Mouse (Mus musculus): Measurements from ENCODE around the gene Hivep3.
A peak's percentile ranks its signal among the peaks of the same experiment; 100 is the strongest.

Hivep3 gene

GRCm38 (mm10) chr4:119948406-119948805 lies 214.8 kb downstream of the Hivep3 start:
- DNase-seq (ENCODE audit: low read depth, low spot score) = no peak

- peak; percentile 83 for DNase-seq (ENCODE audit: low read depth, low spot score)
Observed at GRCm38 (mm10) chr4:119948922-119949614, 215.5 kb downstream of the Hivep3 start.

- peak; percentile 91 for DNase-seq (ENCODE audit: low read depth, low spot score)
Observed at GRCm38 (mm10) chr4:119950181-119950580, 216.6 kb downstream of the Hivep3 start.

- no peak for DNase-seq (ENCODE audit: low read depth, low spot score)
Observed at GRCm38 (mm10) chr4:119951081-119951480, 217.5 kb downstream of the Hivep3 start.

- DNase-seq (ENCODE audit: low read depth, low spot score) = no peak
Observed at GRCm38 (mm10) chr4:119955008-119955407, 221.4 kb downstream of the Hivep3 start.

- no peak for DNase-seq (ENCODE audit: low read depth, low spot score)
Observed at GRCm38 (mm10) chr4:119957970-119958369, 224.4 kb downstream of the Hivep3 start.

- DNase-seq (ENCODE audit: low read depth, low spot score) = no peak
Observed at GRCm38 (mm10) chr4:119959293-119959692, 225.7 kb downstream of the Hivep3 start.

GRCm38 (mm10) chr4:119959873-119960272 lies 226.3 kb downstream of the Hivep3 start:
- DNase-seq (ENCODE audit: low read depth, low spot score) = no peak

- no peak for DNase-seq (ENCODE audit: low read depth, low spot score)
Observed at GRCm38 (mm10) chr4:119960523-119960922, 226.9 kb downstream of the Hivep3 start.

GRCm38 (mm10) chr4:119961164-119961563 lies 227.6 kb downstream of the Hivep3 start:
- DNase-seq (ENCODE audit: low read depth, low spot score) = no peak

GRCm38 (mm10) chr4:119962066-119962465 lies 228.5 kb downstream of the Hivep3 start:
- DNase-seq (ENCODE audit: low read depth, low spot score) = no peak

GRCm38 (mm10) chr4:119966105-119967072 lies 232.8 kb downstream of the Hivep3 start:
- DNase-seq (ENCODE audit: low read depth, low spot score) = peak; percentile 86

- DNase-seq (ENCODE audit: low read depth, low spot score) = no peak
Observed at GRCm38 (mm10) chr4:119967073-119967608, 233.6 kb downstream of the Hivep3 start.

GRCm38 (mm10) chr4:119967636-119968035 lies 234.1 kb downstream of the Hivep3 start:
- DNase-seq (ENCODE audit: low read depth, low spot score) = no peak

- peak; percentile 90 for DNase-seq (ENCODE audit: low read depth, low spot score)
Observed at GRCm38 (mm10) chr4:119968071-119968470, 234.5 kb downstream of the Hivep3 start.

- DNase-seq (ENCODE audit: low read depth, low spot score) = no peak
Observed at GRCm38 (mm10) chr4:119968887-119969286, 235.3 kb downstream of the Hivep3 start.

- peak; percentile 95 for DNase-seq (ENCODE audit: low read depth, low spot score)
Observed at GRCm38 (mm10) chr4:119970166-119970565, 236.6 kb downstream of the Hivep3 start.

GRCm38 (mm10) chr4:119972375-119972774 lies 238.8 kb downstream of the Hivep3 start:
- peak; percentile 83 for DNase-seq (ENCODE audit: low read depth, low spot score)

- DNase-seq (ENCODE audit: low read depth, low spot score) = no peak
Observed at GRCm38 (mm10) chr4:119973729-119974605, 240.4 kb downstream of the Hivep3 start.

GRCm38 (mm10) chr4:119975242-119975641 lies 241.7 kb downstream of the Hivep3 start:
- DNase-seq (ENCODE audit: low read depth, low spot score) = no peak

GRCm38 (mm10) chr4:119975822-119976221 lies 242.2 kb downstream of the Hivep3 start:
- DNase-seq (ENCODE audit: low read depth, low spot score) = no peak
